Mouse (Mus musculus) cerebellum, adult 11-12 months (tissue): Measurements from ENCODE around the gene Ankrd2.

ENCODE experiments used
- DNase-seq: peaks from one replicate; pipeline ENCODE4 v3.0.0; 2022

Gene Ankrd2

DNA sequence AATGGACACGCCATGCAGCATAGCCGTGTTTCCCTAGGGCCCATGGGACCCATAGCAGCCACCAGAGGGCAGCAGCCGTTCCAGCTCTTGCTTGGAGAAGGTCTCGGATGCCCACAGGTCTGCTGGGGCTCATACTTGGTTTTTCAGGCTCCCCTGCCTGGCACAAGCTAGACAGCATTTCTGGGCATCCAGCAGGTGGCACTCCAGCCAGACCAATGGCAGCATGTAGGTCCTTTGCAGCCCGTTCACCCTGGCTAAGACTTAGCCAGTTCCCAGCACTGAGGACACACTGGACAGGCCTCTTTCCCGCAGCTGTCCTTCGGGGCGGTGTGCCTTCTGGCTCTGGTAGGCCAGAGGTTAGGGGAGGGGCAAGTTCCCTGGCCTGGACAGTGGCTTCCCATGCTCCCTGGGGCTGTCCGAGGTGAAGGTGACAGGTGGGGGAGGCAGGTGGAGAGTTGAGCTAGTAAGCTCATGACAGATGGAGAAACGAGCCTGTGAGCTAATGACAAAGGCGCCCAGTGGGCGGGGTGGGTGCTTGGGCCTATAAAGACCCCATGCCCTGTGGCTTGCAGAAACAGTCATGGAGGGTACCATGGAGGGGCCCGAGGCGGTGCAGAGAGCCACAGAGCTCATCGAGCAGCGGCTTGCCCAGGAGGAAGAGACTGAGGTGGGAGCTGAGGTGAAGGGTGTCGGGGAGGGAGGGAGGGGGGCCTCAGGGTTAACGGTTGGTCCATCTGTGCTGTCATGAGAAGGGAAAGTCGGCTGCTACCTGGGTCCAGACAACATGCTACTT is at the start of gene Ankrd2:
Gene Ankrd2, plus strand, starts transcription at position 545 of the 793 bp plus-strand sequence.
- peak; percentile 95 for DNase-seq

DNA sequence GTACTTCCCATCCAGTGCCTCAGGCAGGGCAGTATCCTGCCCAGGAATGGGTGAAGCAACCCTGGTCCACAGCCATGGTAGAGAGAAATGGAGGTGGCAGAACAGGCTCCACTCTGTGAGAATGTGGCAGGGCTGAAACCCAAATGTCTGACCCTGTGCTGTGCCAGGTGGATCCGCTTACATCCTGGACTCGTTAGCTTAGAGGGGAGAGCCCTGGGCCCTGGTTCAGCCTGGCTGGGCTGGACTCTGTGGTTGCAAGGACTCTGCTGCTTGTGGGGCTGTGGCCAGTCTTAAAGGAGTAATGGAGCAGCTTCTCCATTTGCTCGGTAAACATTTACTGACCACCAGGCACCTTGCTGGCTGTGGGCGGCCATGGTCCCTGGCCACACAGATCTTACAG is 48.6 kb upstream of the Ankrd2 start:
- DNase-seq: no peak

DNA sequence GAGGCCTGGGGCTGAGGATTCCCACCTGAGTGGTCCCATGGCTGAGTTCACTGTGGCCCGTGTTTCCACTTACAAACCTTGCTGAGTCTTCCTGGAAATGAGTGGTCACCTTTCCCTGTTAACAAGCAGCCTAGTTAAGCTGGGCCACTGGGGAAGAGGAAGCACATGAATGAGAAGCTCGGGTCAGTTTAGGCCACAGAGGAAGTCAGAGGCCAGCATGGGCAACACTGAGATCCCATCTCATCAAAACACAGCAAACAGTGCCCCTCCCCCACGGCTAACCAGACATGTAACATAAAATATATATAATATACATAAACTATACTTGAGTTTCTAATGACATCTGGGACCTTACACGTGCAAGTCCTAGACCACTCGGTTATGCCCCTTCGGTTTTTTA is 46.0 kb upstream of the Ankrd2 start:
- no peak for DNase-seq

DNA sequence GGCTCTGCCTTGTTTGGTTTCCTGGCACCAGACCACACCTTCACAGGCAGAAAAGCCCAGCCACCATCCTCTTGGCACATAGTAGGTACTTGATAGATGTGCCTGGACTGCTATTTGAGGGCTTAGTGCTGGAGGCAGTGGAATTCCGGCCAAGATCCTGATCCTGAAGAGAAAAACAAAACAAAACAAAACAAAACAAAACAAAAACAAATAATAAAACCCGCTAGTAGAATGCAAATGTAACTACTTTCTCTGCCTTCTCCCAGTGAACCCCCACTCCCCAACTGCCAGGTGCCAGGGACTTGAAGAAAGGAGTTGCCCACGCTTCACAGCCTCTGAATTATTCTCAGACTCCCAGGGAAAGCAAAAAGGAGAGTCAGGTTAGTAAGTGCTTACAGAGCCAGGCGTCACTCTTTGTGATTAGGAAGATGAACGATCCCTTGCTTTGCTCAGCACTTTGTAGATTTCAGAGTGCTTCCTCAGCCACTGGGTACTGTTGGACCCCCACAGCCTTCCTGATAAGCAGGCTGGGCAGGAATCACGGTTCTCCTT is 43.8 kb upstream of the Ankrd2 start:
- DNase-seq: no peak

DNA sequence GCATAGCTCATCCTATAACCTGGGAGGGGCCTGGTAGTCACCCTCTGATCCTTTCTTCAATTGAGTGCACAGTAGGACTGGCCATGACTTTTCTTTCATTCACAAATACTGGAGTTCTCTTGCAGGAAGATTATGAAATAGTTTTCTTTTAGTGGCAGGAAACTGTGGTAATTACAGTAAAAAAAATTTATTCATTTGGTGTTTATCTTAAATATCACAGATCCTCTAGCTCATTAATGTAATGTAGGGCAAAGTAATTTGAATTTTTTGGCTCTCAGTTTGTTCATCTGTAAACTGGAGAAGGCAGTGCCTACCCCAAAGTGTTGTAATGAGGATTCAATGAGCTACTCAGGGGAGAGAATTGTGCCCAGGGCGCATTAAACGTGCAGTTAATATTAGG is 42.8 kb upstream of the Ankrd2 start:
- DNase-seq: no peak

DNA sequence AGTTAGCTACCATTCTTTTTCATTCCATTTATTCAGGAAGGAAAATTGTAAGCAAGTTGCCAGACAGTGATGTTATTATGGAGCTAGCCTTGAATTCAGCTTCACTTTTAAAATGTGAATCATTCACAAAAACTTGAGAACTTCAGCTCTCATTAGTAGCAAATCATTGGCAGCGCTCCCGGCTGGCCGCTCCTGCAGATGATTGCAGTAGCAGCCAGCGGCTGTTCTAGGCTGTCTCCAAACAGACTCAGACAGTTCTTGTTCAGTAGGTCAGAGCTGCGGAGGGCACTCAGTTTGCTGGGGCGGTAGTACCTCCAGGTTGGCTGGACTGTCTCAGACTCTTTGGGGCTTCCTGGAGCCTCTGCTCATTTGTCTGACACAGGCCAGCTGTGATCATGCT is 42.3 kb upstream of the Ankrd2 start:
- no peak for DNase-seq

DNA sequence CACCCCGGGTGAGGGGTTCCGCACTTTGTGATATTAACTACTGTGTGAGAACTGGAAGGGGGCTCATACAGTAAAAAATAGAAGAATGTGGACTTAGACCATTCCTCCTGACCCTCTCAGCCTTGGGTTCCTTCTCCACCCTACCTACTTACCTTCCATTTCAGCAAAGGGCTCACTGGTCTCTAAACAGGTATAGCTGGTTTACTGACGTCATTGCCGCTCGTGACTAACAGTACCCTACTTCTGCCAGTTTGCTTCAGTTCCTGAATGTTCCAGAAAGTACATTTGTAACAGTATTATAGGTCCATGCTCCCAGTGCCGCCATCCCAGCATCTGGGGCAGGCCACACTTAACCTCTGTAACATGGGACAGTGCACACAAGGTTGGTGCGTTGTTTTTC is 41.8 kb upstream of the Ankrd2 start:
- no peak for DNase-seq

DNA sequence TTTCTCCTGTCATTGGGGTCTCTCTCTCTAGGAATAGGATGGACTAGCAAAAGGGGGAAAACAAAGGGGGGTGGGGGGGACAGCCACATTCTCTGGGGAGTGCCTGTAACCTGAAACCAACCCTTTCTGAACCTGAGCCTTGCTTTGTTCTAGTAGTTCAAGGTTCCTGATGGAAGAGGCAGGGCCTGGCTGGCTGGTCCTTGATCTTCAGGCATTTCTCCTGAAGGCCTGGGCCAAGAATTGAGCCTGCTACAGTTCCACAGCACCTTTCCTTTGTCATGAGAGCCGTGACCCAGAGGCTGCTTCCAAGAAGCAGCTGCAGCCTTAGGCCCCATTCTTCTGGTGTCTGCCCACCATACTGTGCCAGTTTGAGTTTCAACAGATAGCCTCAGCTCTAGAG is 40.3 kb upstream of the Ankrd2 start:
- DNase-seq: no peak

DNA sequence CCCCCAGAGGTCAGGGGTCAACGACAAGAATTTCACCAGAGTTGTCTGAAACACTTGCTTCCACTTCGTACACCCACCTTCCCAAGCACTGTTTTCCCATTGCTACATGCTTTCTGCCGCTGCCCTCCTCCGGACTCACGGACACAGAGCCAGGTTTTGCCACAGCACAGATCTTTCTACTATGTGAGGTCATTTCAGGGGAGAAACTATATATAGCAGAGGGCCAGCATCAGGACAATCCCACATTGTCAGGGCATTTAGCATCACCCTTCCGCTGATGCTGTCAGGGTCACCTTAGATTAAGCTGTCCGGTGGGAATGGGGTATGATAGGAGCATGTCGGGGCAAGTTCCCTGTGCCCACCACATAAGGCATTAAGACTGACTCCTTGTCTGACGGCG is 38.7 kb upstream of the Ankrd2 start:
- no peak for DNase-seq

DNA sequence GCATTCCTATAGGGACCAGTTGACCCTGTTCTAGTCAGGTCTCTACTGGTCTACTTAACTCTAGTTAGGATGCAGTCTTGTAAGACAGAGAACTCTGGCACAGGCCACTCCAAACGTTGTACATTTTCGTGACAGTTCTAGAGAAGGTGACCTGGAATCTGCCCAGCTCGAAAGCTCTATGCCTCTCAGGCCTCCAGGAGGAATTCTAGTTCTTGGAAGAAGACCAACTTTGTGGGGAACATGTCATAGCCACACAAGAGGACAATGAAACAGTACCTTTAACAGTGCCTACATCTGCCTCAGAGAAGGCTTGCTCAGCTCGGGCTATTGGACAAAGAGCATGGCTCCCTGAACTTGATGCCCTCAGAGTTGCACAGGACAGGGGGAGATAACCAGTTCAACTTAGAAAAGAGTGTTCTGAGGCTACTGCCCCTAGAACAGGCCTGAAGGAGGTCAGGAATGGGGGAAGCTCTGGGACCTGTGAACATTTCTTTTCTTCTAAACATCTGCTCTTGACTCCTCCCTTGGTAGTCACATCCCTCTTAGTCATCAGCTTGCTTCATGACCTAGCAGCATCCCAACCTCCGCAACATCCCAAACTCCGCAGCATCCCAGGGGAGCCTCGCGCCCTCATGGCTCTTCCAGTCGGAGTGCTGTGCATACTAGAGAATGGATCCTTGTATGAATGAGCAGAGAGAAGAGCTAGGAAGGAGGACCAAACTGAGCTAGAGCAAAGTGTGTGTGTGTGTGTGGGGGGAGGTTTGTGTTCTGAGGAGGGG is 36.8 kb upstream of the Ankrd2 start:
- DNase-seq: no peak

DNA sequence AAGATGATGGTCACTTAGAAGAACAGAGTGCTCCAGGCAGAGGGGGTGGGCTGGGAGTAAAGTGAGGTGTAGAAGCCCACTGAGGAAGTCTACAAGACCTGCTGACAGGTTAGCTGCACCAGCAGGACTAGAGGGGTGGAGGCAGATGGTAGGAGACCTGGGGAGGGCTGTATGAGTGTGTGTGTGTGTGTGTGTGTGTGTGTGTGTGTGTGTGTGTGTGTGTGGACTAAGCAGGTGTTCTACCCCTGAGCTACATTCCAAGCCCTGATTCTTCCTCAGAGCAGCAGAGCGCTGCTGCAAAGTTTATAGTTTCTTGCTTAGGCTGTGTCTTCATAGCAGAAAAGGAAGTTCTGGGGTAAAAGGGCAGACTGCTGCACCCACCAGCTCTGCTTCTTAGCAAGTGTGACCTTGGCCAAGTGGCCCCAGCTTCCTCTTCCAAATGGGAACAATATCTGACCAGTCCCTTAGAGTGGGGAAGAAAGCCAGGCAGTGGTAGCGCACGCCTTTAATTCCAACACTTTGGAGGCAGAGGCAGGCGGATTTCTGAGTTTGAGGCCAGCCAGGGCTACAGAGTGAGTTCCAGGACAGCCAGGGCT is 36.0 kb upstream of the Ankrd2 start:
- DNase-seq: no peak

DNA sequence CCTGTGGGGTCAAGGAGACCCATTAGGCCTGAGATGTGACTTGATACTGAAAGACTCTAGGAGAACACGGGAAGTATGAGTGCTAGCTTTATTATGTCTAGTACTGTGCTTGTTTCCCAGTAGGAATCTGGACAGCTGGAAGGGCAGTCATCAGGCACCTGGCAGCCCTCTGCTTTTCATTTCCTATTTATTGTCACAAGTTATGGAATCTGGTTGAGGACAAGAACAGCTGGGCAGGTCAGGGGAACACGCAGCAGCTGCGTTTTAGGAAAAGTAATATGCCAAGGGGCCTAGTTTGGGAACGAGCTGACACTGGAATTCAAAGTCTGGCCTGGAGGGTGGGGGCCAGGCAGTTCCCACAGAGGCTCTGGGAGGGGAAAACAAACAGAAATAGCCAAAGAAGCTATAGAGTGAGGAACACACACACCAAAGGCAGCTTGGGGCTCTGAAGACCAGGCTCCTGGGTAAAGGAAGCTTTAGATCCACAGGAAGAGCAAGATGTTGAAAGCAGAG is 35.3 kb upstream of the Ankrd2 start:
- DNase-seq: no peak

DNA sequence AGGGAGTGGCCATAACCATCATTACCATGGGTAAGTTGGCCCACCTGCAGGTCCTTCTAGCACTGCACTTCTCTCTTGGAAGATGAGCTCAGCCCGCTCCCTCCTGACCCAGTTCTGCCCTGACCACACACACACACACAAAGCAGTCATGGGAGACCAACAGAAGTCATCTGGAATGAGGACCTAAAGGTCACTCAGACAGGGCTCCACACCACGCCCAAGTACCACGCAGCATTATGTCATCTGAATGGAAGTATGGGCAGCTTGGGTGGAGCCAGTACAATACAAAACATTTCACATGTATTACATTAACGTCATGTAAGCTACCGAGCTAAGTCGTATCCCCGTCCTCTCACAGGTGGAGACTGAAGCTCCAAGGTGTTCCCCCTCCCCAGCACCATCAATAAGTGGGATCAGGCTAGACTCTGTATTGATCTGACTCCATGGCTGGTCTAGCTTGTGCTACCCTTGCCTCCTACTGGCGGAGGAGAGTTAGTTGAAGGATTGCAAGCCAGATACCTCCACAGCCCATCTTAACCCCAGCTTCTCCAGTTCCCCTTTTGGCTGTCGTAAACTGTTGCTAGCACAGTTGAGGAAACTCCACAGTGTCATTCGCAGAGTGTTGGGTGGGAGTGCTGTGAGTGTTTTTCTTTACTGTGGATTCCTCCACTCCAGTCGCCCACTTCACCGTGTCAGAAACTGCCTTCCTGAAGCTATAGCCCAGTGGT is 34.4 kb upstream of the Ankrd2 start:
- DNase-seq: no peak

DNA sequence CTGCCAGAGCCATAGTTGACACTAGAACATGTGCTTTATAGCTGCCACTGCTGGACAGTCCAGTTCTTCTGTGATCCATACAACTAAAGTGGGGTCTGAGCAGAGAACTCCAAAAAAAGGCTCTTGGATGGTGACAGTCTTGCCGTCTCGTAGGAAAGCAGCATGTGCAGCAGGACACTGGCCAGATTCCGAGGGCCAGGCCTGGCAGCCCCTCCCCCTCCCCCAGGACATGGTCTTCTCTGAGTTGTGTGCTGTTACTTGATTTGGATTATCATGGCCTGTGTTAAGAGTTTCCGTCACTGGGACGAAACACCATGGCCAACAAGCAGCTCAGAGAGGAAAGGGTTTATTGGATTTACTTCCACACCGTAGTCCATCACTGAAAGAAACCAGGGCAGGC is 31.5 kb upstream of the Ankrd2 start:
- no peak for DNase-seq

DNA sequence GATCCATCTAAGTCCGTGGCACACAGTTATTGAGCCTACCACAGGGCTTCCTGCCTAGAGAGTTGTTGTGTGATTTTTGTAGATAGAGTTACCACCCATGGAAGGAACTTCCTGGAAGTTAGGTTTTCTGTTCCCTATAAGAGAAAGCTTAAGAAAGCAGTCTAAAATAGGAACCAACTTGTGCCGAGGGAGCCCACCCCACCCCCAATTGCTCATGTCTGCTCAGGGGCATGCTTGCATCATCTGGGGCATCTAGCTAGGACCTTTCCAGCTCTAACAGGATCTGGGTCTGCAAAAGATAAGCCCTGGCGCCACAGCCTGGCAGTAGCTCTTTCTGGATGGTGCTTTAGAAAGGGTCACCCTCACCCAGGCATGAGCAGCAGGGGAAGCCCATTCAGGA is 30.2 kb upstream of the Ankrd2 start:
- no peak for DNase-seq

DNA sequence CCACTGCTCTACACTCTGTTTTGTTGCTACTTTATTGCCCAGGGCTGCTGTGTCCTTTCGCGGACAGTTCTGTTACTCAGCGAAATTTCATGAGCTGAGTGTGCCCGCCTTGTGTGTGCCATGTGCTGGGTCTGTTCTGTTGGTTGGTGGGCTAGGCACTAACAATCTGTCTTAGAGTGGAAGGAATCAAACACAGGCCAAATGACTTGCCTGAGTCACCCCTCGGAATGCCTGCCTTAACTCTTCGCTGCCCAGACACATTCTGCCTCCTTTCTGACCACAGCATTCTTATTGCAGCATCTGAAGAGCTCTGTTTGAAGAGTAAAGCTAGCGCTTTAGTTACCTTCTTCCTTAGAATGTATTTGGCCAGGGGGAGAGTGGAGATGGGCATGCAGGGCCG is 29.2 kb upstream of the Ankrd2 start:
- DNase-seq: no peak

DNA sequence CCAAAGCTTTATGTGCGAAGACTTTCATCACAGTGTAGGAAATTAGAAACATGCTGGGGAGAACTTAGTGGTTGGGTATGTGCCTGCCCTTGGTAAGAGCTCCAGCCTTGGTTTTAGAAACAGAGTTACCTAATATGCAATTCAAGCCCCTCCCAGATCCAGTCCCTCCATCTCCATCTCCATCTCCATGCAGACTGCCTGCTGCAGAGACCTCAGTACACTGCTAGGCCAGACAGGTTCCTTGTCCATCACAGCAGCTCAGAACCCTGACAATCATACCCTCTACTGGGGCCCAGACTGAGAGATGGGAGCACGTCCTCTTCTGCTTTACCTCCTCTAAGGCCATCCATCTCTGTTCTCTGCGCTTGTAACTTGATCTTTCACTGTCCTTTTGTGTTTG is 27.2 kb upstream of the Ankrd2 start:
- DNase-seq: no peak

DNA sequence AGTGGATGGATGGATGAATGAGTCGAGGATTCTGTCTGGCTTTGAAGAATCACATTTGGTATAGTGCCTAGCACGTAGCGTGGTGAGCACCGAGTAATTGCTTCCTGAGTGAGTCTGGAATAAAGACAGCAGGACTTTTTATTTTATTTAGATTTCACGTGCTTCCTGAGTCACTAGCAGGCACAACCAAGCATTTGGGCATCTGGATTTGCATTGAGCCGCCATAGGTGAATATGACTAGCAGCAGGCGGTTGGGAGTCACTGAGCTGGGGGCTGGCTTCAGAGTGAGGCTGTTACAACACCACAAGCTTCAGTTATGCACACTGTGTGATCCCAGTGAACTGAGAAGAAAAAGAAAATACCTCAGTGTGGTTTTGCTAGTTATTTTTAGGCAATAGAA is 26.7 kb upstream of the Ankrd2 start:
- no peak for DNase-seq

DNA sequence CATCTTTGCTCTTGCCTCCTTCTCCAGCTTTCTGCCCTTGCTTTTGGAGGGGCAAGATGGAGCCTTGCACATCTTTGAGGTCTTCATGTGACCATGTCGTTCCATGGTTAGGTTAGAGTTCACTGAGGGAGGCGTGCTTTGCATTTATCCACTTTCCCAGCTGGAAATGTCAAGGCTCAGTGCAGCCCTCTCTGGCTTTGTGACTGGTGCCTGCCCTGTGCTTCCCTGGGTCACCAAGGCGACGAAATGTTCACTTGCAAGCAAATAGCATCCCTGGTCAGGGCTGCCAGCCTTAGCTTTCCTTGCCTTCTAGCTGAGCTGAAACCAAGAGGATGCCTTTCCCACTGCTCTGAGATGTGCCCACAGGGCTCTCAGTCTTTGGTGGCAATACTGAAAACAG is 25.4 kb upstream of the Ankrd2 start:
- no peak for DNase-seq

DNA sequence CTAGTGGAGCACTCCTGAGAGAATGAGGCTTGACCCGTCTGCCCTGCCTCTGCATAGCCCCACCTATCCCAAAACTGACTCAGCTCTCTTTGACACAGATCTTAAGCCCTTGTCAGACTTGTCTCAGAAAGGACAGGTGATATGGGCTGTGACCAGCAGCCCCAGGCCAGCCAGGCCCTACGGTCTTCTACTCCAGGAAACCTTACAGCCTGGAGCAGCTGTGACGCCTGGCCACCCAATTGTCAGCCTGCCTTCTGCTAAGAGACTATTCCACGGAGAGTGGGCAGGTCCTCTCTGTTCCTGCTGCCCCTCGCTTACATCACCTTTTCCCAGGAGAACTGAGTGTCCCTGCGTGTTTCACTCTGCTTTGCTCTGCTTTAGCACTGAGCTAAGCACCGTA is 24.7 kb upstream of the Ankrd2 start:
- DNase-seq: no peak

DNA sequence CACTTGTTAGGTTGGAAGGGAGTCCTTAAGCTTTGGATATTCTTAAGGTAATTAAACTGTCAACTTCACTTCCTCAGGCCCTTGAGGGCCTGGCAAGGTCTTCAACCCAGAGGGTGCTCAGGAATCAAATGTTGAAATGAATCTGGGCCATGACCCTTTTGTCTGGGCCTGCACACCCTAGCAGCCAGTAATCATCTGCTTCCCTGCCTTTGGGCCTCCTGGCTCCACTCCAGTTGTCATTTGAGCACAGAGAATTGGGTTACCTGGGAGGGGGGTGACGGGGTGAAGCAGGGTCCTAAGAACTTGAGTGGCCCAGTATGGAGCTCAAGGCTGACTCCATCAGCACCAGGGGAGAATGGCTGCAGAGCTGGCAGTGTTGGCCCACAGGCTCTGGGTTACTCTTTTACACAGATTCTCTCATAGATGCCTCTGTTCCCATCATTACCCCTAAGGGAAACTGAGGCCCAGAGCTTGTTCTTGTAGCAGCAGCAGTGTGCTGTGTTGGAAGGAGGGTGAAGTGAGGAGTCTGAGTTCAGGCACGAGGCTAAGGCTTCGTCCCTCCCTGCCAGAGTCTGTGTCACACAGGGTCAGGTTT is 21.5 kb upstream of the Ankrd2 start:
- DNase-seq: no peak

DNA sequence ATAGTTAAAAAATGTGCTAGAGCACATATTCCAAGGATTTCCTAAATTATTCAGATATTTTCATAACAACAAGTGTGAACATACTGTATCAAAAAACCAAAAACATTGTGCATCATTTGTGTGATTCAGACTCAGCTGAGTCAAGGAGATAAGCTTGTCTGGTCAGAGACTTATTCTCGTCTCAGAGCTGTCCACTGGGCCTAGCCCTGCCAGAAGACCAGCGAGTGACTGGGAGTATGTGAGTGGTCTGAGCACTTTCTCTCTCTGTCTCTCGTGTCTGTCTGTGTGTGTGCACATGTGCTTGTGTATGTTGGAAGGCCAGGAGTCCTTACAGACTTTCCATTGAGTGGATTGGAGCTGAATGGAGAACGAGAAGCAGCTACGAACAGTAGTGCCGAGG is 20.8 kb upstream of the Ankrd2 start:
- DNase-seq: no peak

DNA sequence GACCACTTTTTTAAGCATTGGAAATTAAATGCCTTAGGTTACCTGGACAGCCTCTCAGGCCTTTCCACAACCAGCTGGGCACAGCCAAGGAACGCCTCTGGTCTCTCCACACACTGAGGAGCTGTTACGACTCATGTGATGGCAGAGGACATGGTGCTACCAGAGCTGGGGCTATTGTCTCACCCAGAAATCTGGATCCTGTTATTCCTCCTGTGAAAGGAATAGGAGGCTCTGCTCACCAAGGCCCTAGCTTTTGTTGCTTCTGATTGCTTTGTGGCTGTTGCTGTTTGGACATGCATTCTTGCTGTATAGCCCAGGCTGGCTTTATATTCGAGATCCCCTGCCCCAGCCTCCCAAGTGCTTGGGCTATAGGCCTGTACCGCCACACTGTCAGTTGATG is 19.5 kb upstream of the Ankrd2 start:
- DNase-seq: no peak
